ENCODE assay signal across 15 mouse cellular contexts in the genomic region with DNA sequence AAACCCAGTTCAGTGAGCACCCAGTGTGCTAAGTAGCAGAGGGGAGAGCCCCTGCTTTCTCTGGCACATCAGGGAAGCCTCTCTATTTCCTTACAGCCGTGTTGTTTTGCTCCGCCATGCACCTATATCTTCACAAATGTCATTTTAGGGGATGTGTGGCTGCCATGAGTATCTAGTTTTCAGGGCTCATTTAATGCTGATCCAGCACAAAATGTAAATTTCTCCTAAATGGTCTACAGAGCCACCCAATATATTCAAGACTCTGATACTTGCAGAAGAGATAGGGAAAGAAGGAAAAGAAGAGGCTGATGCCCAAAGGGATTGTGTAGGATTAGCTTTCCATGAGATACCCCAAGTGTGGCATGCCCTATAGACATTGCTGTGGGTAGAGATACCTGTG.
"Had no signal": no experiment of that assay in that cellular context is flagged by ENCODE, and none has a peak within 500 bp of the region (broad histone marks: within the 10 kb centered on the region; RNA-seq: fewer than 3 reads in every experiment).

No protein-coding gene starts in this region.

- H3K4me3 ChIP-seq: neural tube, embryonic 15.5 days; stomach, embryonic 15.5 days had no signal

- DNase-seq: retina, postnatal 1 day; right cerebral cortex, adult 18-20 months; right cerebral cortex, postnatal 14 days; right cerebral cortex, postnatal 25 days; right cerebral cortex, postnatal 4 days; spleen, adult 18-20 months; thymus, adult 18-20 months; thymus, adult 2 months; thymus, postnatal 14 days; thymus, postnatal 25 days; thymus, postnatal 36 days; thymus, postnatal 4 days had no signal

- H3K9me3 ChIP-seq: neural tube, embryonic 15.5 days; stomach, embryonic 15.5 days had no signal

- H3K9ac ChIP-seq: neural tube, embryonic 15.5 days; stomach, embryonic 15.5 days had no signal

- H3K36me3 ChIP-seq: neural tube, embryonic 15.5 days; stomach, embryonic 15.5 days had no signal

- H3K27me3 ChIP-seq: neural tube, embryonic 15.5 days; stomach, embryonic 15.5 days had no signal

- H3K27ac ChIP-seq: neural tube, embryonic 15.5 days; stomach, embryonic 15.5 days; stomach, postnatal 0 days had no signal

- H3K4me2 ChIP-seq: neural tube, embryonic 15.5 days; stomach, embryonic 15.5 days had no signal
